Mouse (Mus musculus) liver, embryonic 14.5 days (tissue): ENCODE results near the gene Bpi. TPM values are rescaled to one million over a fixed set of nuclear protein-coding genes. Genes with fewer than 3 reads are reported as not detected.

Source experiments
- ATAC-seq: fragments of 200-750 bp; cut with Nextera tagmentation; 2 replicates; pipeline ENCODE4 v1.8.0; 2017; ENCODE audit warnings: moderate number of reproducible peaks, mild to moderate bottlenecking, moderate library complexity; ENCODE audit not compliant: insufficient read depth
- DNase-seq, 3 experiments: peaks; one replicate each; pipeline ENCODE4 v3.0.0-alpha.2; 2012 to 2013; ENCODE audit warnings: low read depth in 3 of 3, low spot score in 3 of 3
- H3K27ac ChIP-seq: fragments of 300-500 bp; sonication (generic); 2 replicates; pipeline ENCODE4 v1.5.1; 2014; ENCODE audit warnings: moderate library complexity, mild to moderate bottlenecking, control low read depth, inconsistent platforms
- H3K27me3 ChIP-seq: fragments of 300-500 bp; sonication (generic); 2 replicates; pipeline ENCODE4 v1.6.1; 2014; ENCODE audit warnings: mild to moderate bottlenecking, low read length, moderate library complexity; ENCODE audit not compliant: control insufficient read depth, insufficient read depth
- H3K36me3 ChIP-seq: fragments of 300-500 bp; sonication (generic); replicated peaks from 2 replicates; pipeline ENCODE4 v1.6.1; 2014; ENCODE audit warnings: low read depth; ENCODE audit not compliant: control insufficient read depth, insufficient read depth
- H3K4me1 ChIP-seq, 2 experiments: fragments of 200-500 bp in 1 of 2; fragments of 300-500 bp in 1 of 2; sonication (generic) in 1 of 2; replicated peaks; 2 replicates each; pipeline ENCODE4 v1.6.1; 2012 to 2014; ENCODE audit warnings: antibody characterized with exemption in 1 of 2, inconsistent platforms in 1 of 2, low read length in 1 of 2; ENCODE audit not compliant: control insufficient read depth in 2 of 2, insufficient read depth in 2 of 2
- H3K4me2 ChIP-seq: fragments of 300-500 bp; sonication (generic); 2 replicates; pipeline ENCODE4 v1.6.1; 2014; ENCODE audit warnings: low read depth, mild to moderate bottlenecking, control low read depth, moderate library complexity
- H3K4me3 ChIP-seq, 2 experiments: fragments of 200-500 bp in 1 of 2; fragments of 300-500 bp in 1 of 2; sonication (generic) in 1 of 2; 2 replicates each; pipeline ENCODE4 v1.5.1; 2012 to 2014; ENCODE audit warnings: low read depth in 2 of 2, low read length in 2 of 2, mild to moderate bottlenecking in 2 of 2, control low read depth in 1 of 2, inconsistent platforms in 1 of 2, moderate library complexity in 1 of 2; ENCODE audit not compliant: insufficient read depth in 1 of 2
- H3K9ac ChIP-seq: fragments of 300-500 bp; sonication (generic); replicated peaks from 2 replicates; pipeline ENCODE4 v1.6.1; 2014; ENCODE audit warnings: mild to moderate bottlenecking, control low read depth, moderate library complexity
- H3K9me3 ChIP-seq: fragments of 300-500 bp; sonication (generic); 2 replicates; pipeline ENCODE4 v1.6.1; 2016; ENCODE audit warnings: low read length, mixed read lengths; ENCODE audit not compliant: control insufficient read depth
- CTCF ChIP-seq: IDR thresholded peaks from 2 replicates; pipeline ENCODE4 v1.5.1; 2016; ENCODE audit warnings: antibody characterized with exemption, low read depth, control low read depth
- EP300 ChIP-seq: IDR thresholded peaks from 2 replicates; pipeline ENCODE4 v1.6.1; 2016; ENCODE audit warnings: antibody characterized with exemption, low read depth
- WGBS: fragments of 180-500 bp; shearing (Covaris S2); extraction: QIAGEN DNeasy Blood & Tissue Kit; methylation state at CpG from one replicate; pipeline ENCODE4 v1.1.7; 2014; ENCODE audit not compliant: insufficient replicate concordance; 5-methylcytosine and 5-hydroxymethylcytosine counted together
- polyA plus RNA-seq, 2 experiments: library from polyadenylated mRNA; depleted of rRNA in 1 of 2; stranded (reverse) in 1 of 2; unstranded in 1 of 2; fragments of >200 nt; fragmentation: Nextera tagmentation in 1 of 2; extraction: Ambion mirVana in 1 of 2; gene quantifications; 2 replicates each; pipeline versions ENCODE4 v1.2.1 to v1.2.3; 2012 to 2014

The Bpi gene
- polyA plus RNA-seq, 2 experiments, result not detected

DNA sequence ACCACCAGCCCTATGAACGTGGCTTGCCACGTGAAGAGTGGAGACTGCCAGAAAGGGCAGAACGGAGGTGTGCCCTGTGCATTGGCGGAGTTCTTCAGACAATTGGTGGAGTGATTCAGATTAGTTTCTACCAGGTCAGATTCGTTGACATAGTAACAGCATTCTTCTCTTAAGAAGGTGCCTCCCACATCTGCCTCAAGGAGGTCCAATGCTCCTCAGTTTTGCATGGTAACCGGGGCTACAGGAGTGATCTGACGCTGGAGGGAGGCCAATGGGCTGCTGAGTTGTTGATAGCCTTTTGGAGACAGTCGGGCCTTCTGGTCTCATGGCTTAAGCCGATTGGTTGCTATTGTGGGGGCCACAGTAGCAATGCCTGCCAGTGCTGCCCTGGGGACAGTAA is 37.8 kb downstream of the Bpi start:
- Histone ChIP-seq H3K27ac (no peak overlapping the region), H3K9ac (no peak overlapping the region), H3K4me2 (no peak overlapping the region), H3K27me3 (no peaks in the 10 kb centered on the region), H3K9me3 (no peaks in the 10 kb centered on the region), H3K36me3 (no peaks in the 10 kb centered on the region), H3K4me3 (no peak overlapping the region), H3K4me1 (no peaks in the 10 kb centered on the region)
- no peak for ATAC-seq
- no peak for DNase-seq
- WGBS, result 43% methylated on average over 9 of the region's 9 CpGs
- no peak for TF ChIP-seq EP300
- no peak for TF ChIP-seq CTCF

DNA sequence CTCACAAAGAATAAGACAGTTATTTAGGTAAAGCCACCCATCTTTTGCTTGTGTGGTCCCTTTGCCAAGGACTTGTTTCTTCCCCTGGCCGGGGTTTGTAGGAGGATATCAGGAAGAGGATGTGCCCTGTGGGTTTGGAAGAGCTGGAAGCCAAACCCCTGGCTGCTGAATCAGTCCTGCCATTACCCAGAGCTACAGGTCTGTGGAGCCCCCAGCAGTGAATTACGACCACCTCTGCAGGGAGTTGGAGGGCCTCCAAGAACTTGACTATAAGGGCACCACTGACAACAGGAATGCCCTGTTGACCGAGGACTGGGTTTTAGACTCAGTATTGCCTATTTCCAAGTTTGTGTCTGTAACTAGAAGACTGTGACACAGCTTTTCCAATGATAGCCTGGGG is 41.3 kb downstream of the Bpi start:
- no peaks in the 10 kb centered on the region for H3K36me3 ChIP-seq
- H3K4me3 ChIP-seq, result no peak overlapping the region
- H3K4me2 ChIP-seq, result no peak overlapping the region
- DNase-seq (no peak), ATAC-seq (no peak)
- WGBS, result 56% methylated on average over 3 of the region's 3 CpGs
- no peaks in the 10 kb centered on the region for H3K27me3 ChIP-seq
- H3K9ac ChIP-seq, result no peak overlapping the region
- TF ChIP-seq CTCF, result no peak
- no peak for TF ChIP-seq EP300
- no peaks in the 10 kb centered on the region; a peak in 1 of 4 replicates for H3K4me1 ChIP-seq
- no peak overlapping the region for H3K27ac ChIP-seq
- H3K9me3 ChIP-seq, result no peaks in the 10 kb centered on the region

DNA sequence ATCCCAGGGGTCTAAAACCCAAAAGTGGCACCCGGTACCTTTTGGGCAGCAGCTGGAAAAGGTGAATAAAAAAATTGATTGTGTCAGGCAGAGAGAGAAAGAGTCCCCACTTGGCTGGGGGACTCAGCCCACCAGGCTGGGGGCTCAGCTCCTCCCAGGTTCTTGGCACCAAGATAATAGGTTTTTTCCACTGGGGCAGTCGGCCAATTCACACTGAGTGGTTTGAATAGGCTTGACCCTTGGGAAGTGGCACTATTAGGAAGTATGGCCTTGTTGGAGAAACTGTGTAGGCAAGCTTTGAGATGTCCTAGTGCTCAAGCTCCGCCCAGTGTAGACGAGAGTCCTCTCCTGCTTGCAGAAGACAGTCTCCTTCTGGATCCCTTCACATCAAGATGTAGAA is 41.8 kb downstream of the Bpi start:
- TF ChIP-seq EP300, result no peak
- no peak for TF ChIP-seq CTCF
- Histone ChIP-seq H3K9ac (no peak overlapping the region), H3K9me3 (no peaks in the 10 kb centered on the region; the same call in 1 of the 2 replicates), H3K36me3 (no peaks in the 10 kb centered on the region), H3K4me3 (no peak overlapping the region), H3K4me1 (no peaks in the 10 kb centered on the region; a peak in 1 of 4 replicates), H3K4me2 (no peak overlapping the region), H3K27ac (no peak overlapping the region), H3K27me3 (no peaks in the 10 kb centered on the region)
- ATAC-seq (no peak), DNase-seq (no peak)
- WGBS, result 59% methylated on average over 4 of the region's 4 CpGs

DNA sequence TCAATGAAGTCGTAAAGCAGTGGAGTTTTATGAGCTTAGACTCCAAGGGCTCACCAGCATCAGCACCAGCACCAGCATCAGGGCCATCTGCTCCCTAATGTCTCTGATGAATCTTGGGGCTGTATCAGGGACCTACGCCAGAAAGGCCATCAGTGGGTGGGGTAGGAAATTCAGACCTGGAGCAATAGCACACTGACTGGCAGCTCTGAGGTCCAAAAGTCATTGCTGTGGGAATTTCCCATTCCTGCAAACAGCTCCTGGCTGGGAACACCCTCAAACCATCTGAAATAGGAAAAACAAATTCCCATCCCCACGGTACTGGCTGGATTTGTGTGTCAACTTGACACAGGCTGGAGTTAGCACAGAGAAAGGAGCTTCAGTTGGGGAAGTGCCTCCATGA is 44.9 kb downstream of the Bpi start:
- H3K4me3 ChIP-seq, result no peak overlapping the region
- WGBS, result 59% methylated on average over 3 of the region's 3 CpGs

DNA sequence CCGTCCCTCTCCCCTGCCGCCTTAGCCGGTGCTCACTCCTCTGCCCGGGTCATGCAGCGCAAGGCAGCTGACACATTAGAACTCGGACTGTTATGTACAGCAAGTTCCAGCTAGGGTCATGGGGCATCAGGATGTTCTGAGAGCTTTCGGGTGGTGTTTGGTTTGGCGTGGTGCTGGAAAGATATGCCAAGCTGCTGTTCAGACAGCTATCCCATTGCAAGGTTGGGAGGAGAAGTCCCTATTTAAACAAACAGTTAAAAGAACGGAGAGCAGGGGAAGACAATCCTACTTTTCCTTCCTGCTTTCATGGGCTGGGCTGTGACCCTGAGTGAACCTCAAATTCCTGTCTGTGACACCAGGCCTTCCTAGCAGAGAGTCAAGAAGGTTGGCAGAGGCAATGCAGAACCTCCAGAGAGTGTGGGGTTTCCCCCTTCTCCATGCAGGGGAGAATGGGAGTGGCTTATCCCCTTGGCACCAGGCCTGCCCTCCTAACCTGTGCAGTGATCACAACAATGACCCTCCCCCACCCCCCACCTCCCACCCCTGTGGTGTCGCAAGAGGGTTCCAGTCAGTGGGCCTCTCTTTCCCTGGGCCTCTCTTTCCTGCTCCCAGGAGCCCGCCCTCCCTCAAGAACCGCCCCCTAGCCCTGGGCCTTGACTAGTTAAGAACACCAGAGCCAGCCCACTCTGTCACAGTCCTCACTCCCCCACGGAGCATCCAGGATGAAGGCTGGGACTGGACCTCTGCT is 48.2 kb downstream of the Bpi start, which contains the start of gene Lbp:
Lbp (plus strand) TSS at position 546 of the 748 bp plus-strand sequence.
- peak within 1 kb of the TSS; percentile 43 for H3K4me2 ChIP-seq
- peak; percentile 18 to 41 (median 37) for DNase-seq
- peak; percentile 82 for ATAC-seq
- H3K36me3 ChIP-seq, result no peaks in the 10 kb centered on the region
- no peak within 1 kb of the TSS for H3K9ac ChIP-seq
- WGBS, result 19% methylated on average over 13 of the region's 13 CpGs
- no peak within 1 kb of the TSS; the same call in 1 of the 2 replicates for H3K27ac ChIP-seq
- peaks cover 0 to 20% of the 10 kb centered on the region in 2 experiments; a peak in 2 of 4 replicates for H3K4me1 ChIP-seq
- TF ChIP-seq CTCF (no peak), EP300 (no peak)
- peak within 1 kb of the TSS; percentile 16 to 57 for H3K4me3 ChIP-seq
- H3K27me3 ChIP-seq, result no peaks in the 10 kb centered on the region
- H3K9me3 ChIP-seq, result no peaks in the 10 kb centered on the region; the same call in 1 of the 2 replicates

More for the DNA sequence above, 44.9 kb downstream of the Bpi start:
- H3K9me3 ChIP-seq, result no peaks in the 10 kb centered on the region; the same call in 1 of the 2 replicates
- no peaks in the 10 kb centered on the region for H3K36me3 ChIP-seq
- H3K4me1 ChIP-seq, result peaks cover 0 to 20% of the 10 kb centered on the region in 2 experiments; a peak in 2 of 4 replicates
- no peak overlapping the region for H3K9ac ChIP-seq
- H3K4me2 ChIP-seq, result no peak overlapping the region
- DNase-seq (peak in 1 of 3 experiments; percentile 32), ATAC-seq (no peak)
- H3K27ac ChIP-seq, result no peak overlapping the region
- TF ChIP-seq CTCF, result no peak
- TF ChIP-seq EP300, result no peak
- no peaks in the 10 kb centered on the region for H3K27me3 ChIP-seq
